Mouse (Mus musculus) adipose tissue, adult 10 weeks (tissue): ENCODE measurements around the gene Adamts3. TPM values are rescaled to one million over a fixed set of nuclear protein-coding genes. Genes with fewer than 3 reads are reported as not detected.

Source experiments
- polyA plus RNA-seq: library from polyadenylated mRNA; stranded (reverse); fragments of 350-450 nt; fragmentation: Illumina TruSeq; extraction: RNeasy Lipid Tissue Mini Kit (QIAGEN cat#74804); gene quantifications from one replicate; pipeline ENCODE4 v1.2.3, GENCODE M21; 2014; ENCODE audit warnings: low read depth, low replicate concordance

Gene Adamts3
- polyA plus RNA-seq: 0.46 TPM

GRCm38 (mm10) chr5:89883051-89883907 lies at the start of gene Adamts3:
Gene Adamts3 (minus strand): TSS chr5:89883334.

